Mouse (Mus musculus): ENCODE measurements at regions not wholly inside any gene's neighbourhood (a gene's known extent, or its start where the extent isn't known, plus 50 kb on each side); places are given as distances from the start of the nearest gene placed in this dataset.
"Not testable (repeated sequence)": the region's sequence is repeated elsewhere in the genome, so short reads cannot be mapped to it uniquely, and the experiment has no call there.

GRCm38 (mm10) chr15:42177766-42178165 lies 2043.6 kb downstream of the 9330182O14Rik start:
- TF ChIP-seq POLR2A (IDR thresholded peaks at IDR 0.05; ENCODE audit: borderline replicate concordance, extremely low read depth, insufficient read depth, insufficient read length, poor library complexity, severe bottlenecking); CTCF (IDR thresholded peaks at IDR 0.05; ENCODE audit: borderline replicate concordance, extremely low read depth, insufficient read depth, insufficient read length): not testable (repeated sequence)
